Mouse (Mus musculus) heart, postnatal 0 days (tissue): ENCODE results near the gene Pla2g4d. TPM values are rescaled to one million over a fixed set of nuclear protein-coding genes. Genes with fewer than 3 reads are reported as not detected.

Experiments used
- ATAC-seq: fragments of 200-750 bp; cut with Nextera tagmentation; 2 replicates; pipeline ENCODE4 v1.8.0; 2017; ENCODE audit warnings: low read depth, moderate number of reproducible peaks, moderate library complexity; ENCODE audit not compliant: insufficient read depth
- DNase-seq: peaks from one replicate; pipeline ENCODE4 v3.0.0-alpha.2; 2016; ENCODE audit warnings: low spot score
- H3K27ac ChIP-seq: fragments of 300-500 bp; sonication (generic); 2 replicates; pipeline ENCODE4 v1.5.1; 2014; ENCODE audit warnings: low read depth, mild to moderate bottlenecking
- H3K27me3 ChIP-seq: fragments of 300-500 bp; sonication (generic); 2 replicates; pipeline ENCODE4 v1.6.1; 2014; ENCODE audit warnings: low read length, mixed read lengths; ENCODE audit not compliant: control insufficient read depth, insufficient read depth
- H3K36me3 ChIP-seq: fragments of 300-500 bp; sonication (generic); replicated peaks from 2 replicates; pipeline ENCODE4 v1.6.1; 2014; ENCODE audit warnings: low read length, mixed read lengths; ENCODE audit not compliant: control insufficient read depth, insufficient read depth
- H3K4me1 ChIP-seq: fragments of 300-500 bp; sonication (generic); 2 replicates; pipeline ENCODE4 v1.6.1; 2014; ENCODE audit warnings: antibody characterized with exemption; ENCODE audit not compliant: control insufficient read depth, insufficient read depth
- H3K4me2 ChIP-seq: fragments of 300-500 bp; sonication (generic); 2 replicates; pipeline ENCODE4 v1.6.1; 2014; ENCODE audit warnings: low read depth, mild to moderate bottlenecking, low read length, moderate library complexity
- H3K4me3 ChIP-seq: fragments of 300-500 bp; sonication (generic); 2 replicates; pipeline ENCODE4 v1.5.1; 2014; ENCODE audit warnings: low read depth, low read length
- H3K9ac ChIP-seq: fragments of 300-500 bp; sonication (generic); replicated peaks from 2 replicates; pipeline ENCODE4 v1.6.1; 2014; ENCODE audit warnings: low read depth, low read length, mixed read lengths
- H3K9me3 ChIP-seq: fragments of 300-500 bp; sonication (generic); replicated peaks from 2 replicates; pipeline ENCODE4 v1.6.1; 2016; ENCODE audit warnings: low read length; ENCODE audit not compliant: control insufficient read depth
- CTCF ChIP-seq: IDR thresholded peaks from 2 replicates; pipeline ENCODE4 v1.5.1; 2016; ENCODE audit warnings: antibody characterized with exemption, control low read depth, low read depth
- EP300 ChIP-seq: IDR thresholded peaks from 2 replicates; pipeline ENCODE4 v1.6.1; 2016; ENCODE audit warnings: antibody characterized with exemption, low read depth
- WGBS: fragments of 180-500 bp; shearing (Covaris S2); extraction: QIAGEN DNeasy Blood & Tissue Kit; methylation state at CpG from one replicate; pipeline ENCODE4 v1.1.7; 2014; 5-methylcytosine and 5-hydroxymethylcytosine counted together
- polyA plus RNA-seq: library from polyadenylated mRNA; unstranded; fragments of >200 nt; fragmentation: Nextera tagmentation; extraction: Ambion mirVana; gene quantifications from 2 replicates; pipeline ENCODE4 v1.2.1, GENCODE M21; 2015
- total RNA-seq: library from RNA; depleted of rRNA; stranded (reverse); fragments of >200 nt; gene quantifications from 2 replicates; pipeline ENCODE4 v1.2.3, GENCODE M21; 2014; ENCODE audit warnings: low replicate concordance; rRNA removed

Pla2g4d gene
- total RNA-seq (not detected in 2 replicates), polyA plus RNA-seq (not detected in 2 replicates)

GRCm38 (mm10) chr2:120288995-120289394 is at the start of gene Pla2g4d:
Pla2g4d (minus strand) TSS chr2:120289197.
- TF ChIP-seq EP300, result no peak
- TF ChIP-seq CTCF, result no peak
- no peak for ATAC-seq
- no peak within 1 kb of the TSS for H3K4me3 ChIP-seq
- WGBS, result 50% methylated on average over 5 of the region's 5 CpGs
- no peaks in the 10 kb centered on the region for H3K36me3 ChIP-seq
- H3K27me3 ChIP-seq, result no peaks in the 10 kb centered on the region
- H3K9me3 ChIP-seq, result no peaks in the 10 kb centered on the region
- no peak within 1 kb of the TSS for H3K4me2 ChIP-seq
- H3K27ac ChIP-seq, result no peak within 1 kb of the TSS
- no peak within 1 kb of the TSS for H3K9ac ChIP-seq
- no peaks in the 10 kb centered on the region for H3K4me1 ChIP-seq
- no peak for DNase-seq

- Histone ChIP-seq H3K4me2 (no peak overlapping the region), H3K27me3 (no peaks in the 10 kb centered on the region), H3K36me3 (peaks cover 68% of the 10 kb centered on the region), H3K4me1 (no peaks in the 10 kb centered on the region), H3K4me3 (no peak overlapping the region), H3K9ac (no peak overlapping the region), H3K9me3 (no peaks in the 10 kb centered on the region), H3K27ac (no peak overlapping the region)
- WGBS, result 59% methylated on average over 2 of the region's 2 CpGs
- no peak for DNase-seq
- no peak for ATAC-seq
- TF ChIP-seq EP300 (no peak), CTCF (0 out of 2 replicates have a peak, but pooled peaks have one; percentile 26)
Measured at GRCm38 (mm10) chr2:120337886-120338285, 48.9 kb upstream of the Pla2g4d start.

GRCm38 (mm10) chr2:120331575-120331974 is 42.6 kb upstream of the Pla2g4d start:
- WGBS, result 77% methylated on average over 4 of the region's 4 CpGs
- H3K4me1 ChIP-seq, result no peaks in the 10 kb centered on the region
- H3K4me3 ChIP-seq, result no peak overlapping the region
- H3K27me3 ChIP-seq, result no peaks in the 10 kb centered on the region
- no peaks in the 10 kb centered on the region for H3K9me3 ChIP-seq
- no peak for ATAC-seq
- H3K36me3 ChIP-seq, result peaks cover 66% of the 10 kb centered on the region
- H3K27ac ChIP-seq, result no peak overlapping the region
- no peak for DNase-seq
- TF ChIP-seq EP300, result no peak
- TF ChIP-seq CTCF, result no peak
- H3K9ac ChIP-seq, result no peak overlapping the region
- H3K4me2 ChIP-seq, result no peak overlapping the region

- Histone ChIP-seq H3K9me3 (no peaks in the 10 kb centered on the region), H3K27ac (no peak overlapping the region), H3K4me3 (no peak overlapping the region), H3K4me2 (no peak overlapping the region), H3K27me3 (no peaks in the 10 kb centered on the region), H3K9ac (no peak overlapping the region), H3K4me1 (no peaks in the 10 kb centered on the region), H3K36me3 (peaks cover 36% of the 10 kb centered on the region)
- no peak for ATAC-seq
- TF ChIP-seq EP300, result no peak
- no peak for TF ChIP-seq CTCF
- no peak for DNase-seq
- WGBS, result 62% methylated on average over 4 of the region's 4 CpGs
Measured at GRCm38 (mm10) chr2:120315077-120315476, 26.1 kb upstream of the Pla2g4d start.

GRCm38 (mm10) chr2:120314487-120314886 is 25.5 kb upstream of the Pla2g4d start:
- H3K9ac ChIP-seq, result no peak overlapping the region
- no peak for TF ChIP-seq CTCF
- no peak for TF ChIP-seq EP300
- 77% methylated on average over 4 of the region's 4 CpGs for WGBS
- H3K9me3 ChIP-seq, result no peaks in the 10 kb centered on the region
- no peaks in the 10 kb centered on the region for H3K27me3 ChIP-seq
- DNase-seq (no peak), ATAC-seq (no peak)
- H3K4me3 ChIP-seq, result no peak overlapping the region
- no peak overlapping the region for H3K27ac ChIP-seq
- no peaks in the 10 kb centered on the region for H3K4me1 ChIP-seq
- H3K4me2 ChIP-seq, result no peak overlapping the region
- peaks cover 34% of the 10 kb centered on the region for H3K36me3 ChIP-seq

- Histone ChIP-seq H3K4me1 (no peaks in the 10 kb centered on the region), H3K27me3 (no peaks in the 10 kb centered on the region), H3K9ac (no peak within 1 kb of the TSS), H3K27ac (no peak within 1 kb of the TSS), H3K4me3 (no peak within 1 kb of the TSS), H3K9me3 (no peaks in the 10 kb centered on the region), H3K36me3 (peaks cover 29% of the 10 kb centered on the region), H3K4me2 (no peak within 1 kb of the TSS)
- ATAC-seq (no peak), DNase-seq (no peak)
- TF ChIP-seq EP300 (no peak), CTCF (no peak)
- 32% methylated on average over 3 of the region's 3 CpGs for WGBS
Measured at GRCm38 (mm10) chr2:120313976-120314375, 25.0 kb upstream of the Pla2g4d start, which contains the start of gene Pla2g4f. Pla2g4f (minus strand) TSS chr2:120314165.
